Mouse (Mus musculus) lung, postnatal 25 days (tissue): Measurements from ENCODE around the gene Rps18.
"Not testable (repeated sequence)": the region's sequence is repeated elsewhere in the genome, so short reads cannot be mapped to it uniquely, and the experiment has no call there.

ENCODE experiments used
- DNase-seq: peaks from one replicate; pipeline ENCODE4 v3.0.0; 2022; ENCODE audit warnings: low spot score

Rps18 gene

GRCm38 (mm10) chr17:33955555-33956214 is at the start of gene Rps18, which contains the start of gene Vps52:
Gene Rps18, minus strand, starts transcription at chr17:33956001.
Gene Vps52, plus strand, starts transcription at chr17:33955812.
- DNase-seq = peak; percentile 98

GRCm38 (mm10) chr17:34003426-34003825 is 47.6 kb upstream of the Rps18 start:
- no peak for DNase-seq

GRCm38 (mm10) chr17:34000796-34001195 is 45.0 kb upstream of the Rps18 start:
- not testable (repeated sequence) for DNase-seq

- DNase-seq = peak; percentile 98
These were observed 44.3 kb upstream of the Rps18 start, which contains the start of gene H2-K1 for GRCm38 (mm10) chr17:34000150-34000537. Gene H2-K1, minus strand, starts transcription at chr17:34000347.

- peak; percentile 41 for DNase-seq
These were observed 43.7 kb upstream of the Rps18 start for GRCm38 (mm10) chr17:33999341-34000149.

- DNase-seq = not testable (repeated sequence)
These were observed 42.9 kb upstream of the Rps18 start for GRCm38 (mm10) chr17:33998697-33999096.

- DNase-seq = not testable (repeated sequence)
These were observed 41.2 kb upstream of the Rps18 start for GRCm38 (mm10) chr17:33997025-33997424.

- DNase-seq = no peak
These were observed 39.9 kb upstream of the Rps18 start for GRCm38 (mm10) chr17:33995651-33996050.

GRCm38 (mm10) chr17:33994959-33995358 is 39.2 kb upstream of the Rps18 start:
- DNase-seq = no peak

- peak; percentile 60 for DNase-seq
These were observed 36.2 kb upstream of the Rps18 start for GRCm38 (mm10) chr17:33991788-33992664.

- peak; percentile 61 for DNase-seq
These were observed 26.3 kb upstream of the Rps18 start for GRCm38 (mm10) chr17:33982136-33982535.

- peak; percentile 91 for DNase-seq
These were observed 25.6 kb upstream of the Rps18 start for GRCm38 (mm10) chr17:33981192-33981909.

- DNase-seq = no peak
These were observed 24.6 kb upstream of the Rps18 start for GRCm38 (mm10) chr17:33980181-33981035.

GRCm38 (mm10) chr17:33979512-33980050 is 23.8 kb upstream of the Rps18 start:
- DNase-seq = no peak

GRCm38 (mm10) chr17:33978631-33979031 is 22.8 kb upstream of the Rps18 start:
- DNase-seq = peak; percentile 93

GRCm38 (mm10) chr17:33977861-33978557 is 22.2 kb upstream of the Rps18 start:
- DNase-seq = no peak

- no peak for DNase-seq
These were observed 17.8 kb upstream of the Rps18 start for GRCm38 (mm10) chr17:33973572-33973971.

GRCm38 (mm10) chr17:33972691-33973090 is 16.9 kb upstream of the Rps18 start:
- DNase-seq = no peak

- no peak for DNase-seq
These were observed 13.6 kb upstream of the Rps18 start for GRCm38 (mm10) chr17:33969394-33969793.

GRCm38 (mm10) chr17:33968927-33969326 is 13.1 kb upstream of the Rps18 start:
- peak; percentile 73 for DNase-seq
